Mouse (Mus musculus) liver, postnatal 0 days (tissue): ENCODE results near the gene Pofut2. TPM values are rescaled to one million over a fixed set of nuclear protein-coding genes. Genes with fewer than 3 reads are reported as not detected.

Source experiments
- ATAC-seq: fragments of 200-750 bp; cut with Nextera tagmentation; 2 replicates; pipeline ENCODE4 v1.8.0; 2017; ENCODE audit warnings: mild to moderate bottlenecking, moderate library complexity
- DNase-seq: peaks from one replicate; pipeline ENCODE4 v3.0.0-alpha.2; 2016
- H3K27ac ChIP-seq: fragments of 300-500 bp; sonication (generic); 2 replicates; pipeline ENCODE4 v1.5.1; 2014; ENCODE audit warnings: antibody characterized with exemption, moderate library complexity, mild to moderate bottlenecking, low read depth
- H3K27me3 ChIP-seq: fragments of 300-500 bp; sonication (generic); 2 replicates; pipeline ENCODE4 v1.6.1; 2014; ENCODE audit warnings: low read length, control low read depth, mixed read lengths; ENCODE audit not compliant: insufficient read depth
- H3K36me3 ChIP-seq: fragments of 300-500 bp; sonication (generic); replicated peaks from 2 replicates; pipeline ENCODE4 v1.6.1; 2014; ENCODE audit warnings: mild to moderate bottlenecking, control low read depth, low read length, moderate library complexity, mixed read lengths; ENCODE audit not compliant: insufficient read depth
- H3K4me1 ChIP-seq: fragments of 300-500 bp; sonication (generic); 2 replicates; pipeline ENCODE4 v1.6.1; 2014; ENCODE audit warnings: antibody characterized with exemption, mild to moderate bottlenecking, control low read depth; ENCODE audit not compliant: insufficient read depth
- H3K4me2 ChIP-seq: fragments of 300-500 bp; sonication (generic); 2 replicates; pipeline ENCODE4 v1.6.1; 2014; ENCODE audit warnings: low read depth, mild to moderate bottlenecking, low read length, moderate library complexity, mixed read lengths
- H3K4me3 ChIP-seq: fragments of 300-500 bp; sonication (generic); 2 replicates; pipeline ENCODE4 v1.5.1; 2014; ENCODE audit warnings: low read depth, low read length
- H3K9ac ChIP-seq: fragments of 300-500 bp; sonication (generic); replicated peaks from 2 replicates; pipeline ENCODE4 v1.6.1; 2014; ENCODE audit warnings: mild to moderate bottlenecking, moderate library complexity
- H3K9me3 ChIP-seq: fragments of 300-500 bp; sonication (generic); 2 replicates; pipeline ENCODE4 v1.6.1; 2016; ENCODE audit warnings: mild to moderate bottlenecking, control low read depth, low read length, mixed read lengths
- CTCF ChIP-seq: sonication (generic); IDR thresholded peaks from 2 replicates; pipeline ENCODE4 v1.5.1; 2016; ENCODE audit warnings: antibody characterized with exemption, low read depth
- EP300 ChIP-seq: IDR thresholded peaks from 2 replicates; pipeline ENCODE4 v1.6.1; 2016; ENCODE audit warnings: antibody characterized with exemption, low read depth, mild to moderate bottlenecking
- WGBS: fragments of 180-500 bp; shearing (Covaris S2); extraction: QIAGEN DNeasy Blood & Tissue Kit; methylation state at CpG from one replicate; pipeline ENCODE4 v1.1.7; 2014; ENCODE audit not compliant: insufficient replicate concordance; 5-methylcytosine and 5-hydroxymethylcytosine counted together
- polyA plus RNA-seq: library from polyadenylated mRNA; unstranded; fragments of >200 nt; fragmentation: Nextera tagmentation; extraction: Ambion mirVana; gene quantifications from 2 replicates; pipeline ENCODE4 v1.2.1, GENCODE M21; 2015

The Pofut2 gene
- polyA plus RNA-seq, 1 experiment from 2014 or later, result 17.2 TPM

DNA sequence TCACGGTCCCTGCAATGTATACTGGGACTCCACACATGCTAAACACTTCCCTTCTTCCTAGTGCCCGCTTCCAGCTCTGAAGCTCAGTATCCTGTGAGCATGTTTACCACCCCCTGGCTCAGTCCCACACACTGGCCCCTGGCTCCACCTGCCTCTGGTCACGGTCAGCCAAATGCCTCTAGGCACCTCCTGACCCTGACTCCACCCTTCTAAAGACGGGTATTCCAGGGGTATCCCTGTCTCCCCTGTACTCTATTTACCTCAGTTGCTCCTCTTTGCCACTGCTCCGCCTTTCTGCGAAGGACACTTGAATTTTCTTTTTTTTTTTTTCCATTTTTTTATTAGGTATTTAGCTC lies 31.7 kb upstream of the Pofut2 start:
- H3K27me3 ChIP-seq, result no peaks in the 10 kb centered on the region
- no peak for DNase-seq

DNA sequence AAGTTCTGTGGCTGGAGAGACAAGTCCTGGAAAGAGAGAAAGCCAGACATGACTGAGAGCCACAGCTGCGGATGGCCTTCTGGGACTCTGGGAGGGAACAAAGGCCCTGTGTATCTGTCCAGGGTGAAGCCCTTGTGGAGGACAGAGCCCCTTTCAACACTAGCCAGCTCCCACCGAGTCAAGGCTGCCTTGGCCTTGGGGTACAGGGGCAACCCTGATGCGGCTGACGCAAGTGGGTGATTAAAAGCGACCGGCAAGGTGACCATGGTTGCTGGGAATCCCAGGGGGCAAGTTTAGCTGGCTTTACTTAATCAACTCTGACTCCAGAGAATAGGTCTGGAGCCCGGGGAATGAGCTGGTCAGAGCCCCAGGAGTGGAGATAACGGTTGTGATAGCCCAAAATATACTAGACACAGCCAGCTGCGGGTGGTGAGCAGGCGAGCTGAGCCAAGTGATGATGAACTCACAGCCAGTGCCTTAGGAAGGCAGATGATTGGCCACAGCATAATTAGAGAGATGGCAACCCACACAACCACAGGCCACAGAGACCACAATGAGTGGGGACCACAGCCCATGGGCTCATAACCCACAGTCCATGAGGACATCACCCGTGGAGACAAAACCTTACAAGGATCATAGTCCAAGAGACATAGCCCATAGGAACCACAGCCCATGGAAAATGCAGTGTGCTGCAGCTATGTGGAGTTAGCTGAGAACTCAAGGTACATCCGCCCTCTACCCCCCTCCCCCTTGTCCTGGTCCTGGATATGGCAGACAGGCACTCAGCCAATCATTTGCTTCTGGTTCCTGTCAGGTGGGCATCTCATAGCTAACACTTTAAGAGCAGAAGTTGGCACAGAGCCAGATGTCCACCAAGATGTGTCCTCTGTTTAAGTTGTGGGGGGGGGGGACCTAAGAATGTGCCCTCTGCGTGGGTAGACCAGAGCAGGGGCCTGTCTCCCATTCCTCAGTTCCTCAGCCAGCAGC lies 29.1 kb upstream of the Pofut2 start:
- no peak overlapping the region for H3K4me2 ChIP-seq
- ATAC-seq (no peak), DNase-seq (no peak)
- no peak overlapping the region for H3K27ac ChIP-seq
- H3K4me3 ChIP-seq, result no peak overlapping the region
- WGBS, result 58% methylated on average over 13 of the region's 13 CpGs
- H3K4me1 ChIP-seq, result peaks cover 39% of the 10 kb centered on the region
- TF ChIP-seq EP300 (no peak), CTCF (no peak)
- H3K9ac ChIP-seq, result no peak overlapping the region
- no peaks in the 10 kb centered on the region for H3K27me3 ChIP-seq
- no peaks in the 10 kb centered on the region for H3K9me3 ChIP-seq
- H3K36me3 ChIP-seq, result no peaks in the 10 kb centered on the region

More for the DNA sequence above, 31.7 kb upstream of the Pofut2 start:
- Histone ChIP-seq H3K27ac (no peak overlapping the region), H3K9ac (no peak overlapping the region), H3K4me1 (peaks cover 51% of the 10 kb centered on the region), H3K4me3 (no peak overlapping the region), H3K9me3 (no peaks in the 10 kb centered on the region), H3K36me3 (no peaks in the 10 kb centered on the region), H3K4me2 (no peak overlapping the region)
- ATAC-seq, result no peak
- WGBS, result 79% methylated on average over 6 of the region's 6 CpGs
- TF ChIP-seq CTCF (no peak), EP300 (no peak)

DNA sequence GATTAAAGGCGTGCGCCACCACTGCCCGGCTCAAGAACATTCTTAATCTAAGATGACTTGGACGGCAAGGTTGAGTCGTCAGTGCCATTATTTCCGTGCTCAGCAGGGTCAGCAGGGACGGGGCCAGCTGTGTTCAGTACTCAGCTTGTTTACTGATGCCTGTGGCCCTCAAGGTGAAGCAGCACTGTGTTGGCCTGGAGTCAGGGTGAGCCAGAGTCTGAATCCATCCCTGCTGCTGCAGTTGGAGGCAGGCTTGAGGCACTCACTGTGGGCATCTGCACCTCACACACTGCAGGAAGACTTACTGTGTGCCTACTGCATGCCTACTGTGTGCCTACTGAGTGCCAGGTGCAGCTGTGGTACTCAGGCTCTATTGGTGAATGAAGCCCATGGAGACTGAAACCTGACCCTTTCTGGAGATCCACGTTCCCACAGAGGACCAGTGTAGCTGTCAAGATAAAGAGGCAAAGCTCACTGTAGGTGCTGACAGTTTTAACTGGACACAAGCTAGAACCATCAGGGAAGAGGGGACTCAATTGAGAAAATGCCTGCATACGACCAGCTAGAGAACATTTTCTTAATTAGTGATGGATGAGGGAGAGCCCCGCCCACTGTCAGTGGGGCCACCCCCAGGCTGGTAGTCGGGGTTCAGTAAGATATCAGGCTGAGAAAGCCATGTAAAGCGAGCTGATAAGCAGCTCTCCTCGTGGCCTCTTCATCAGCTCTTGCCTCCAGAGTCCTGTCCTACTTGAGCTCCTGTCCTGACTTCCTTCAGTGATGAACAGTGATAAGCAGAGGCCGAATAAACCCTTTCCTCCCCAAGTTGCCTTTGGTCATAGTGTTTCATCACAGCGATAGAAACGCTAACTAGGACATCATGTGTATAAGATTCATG lies 26.9 kb upstream of the Pofut2 start:
- no peak overlapping the region for H3K9ac ChIP-seq

DNA sequence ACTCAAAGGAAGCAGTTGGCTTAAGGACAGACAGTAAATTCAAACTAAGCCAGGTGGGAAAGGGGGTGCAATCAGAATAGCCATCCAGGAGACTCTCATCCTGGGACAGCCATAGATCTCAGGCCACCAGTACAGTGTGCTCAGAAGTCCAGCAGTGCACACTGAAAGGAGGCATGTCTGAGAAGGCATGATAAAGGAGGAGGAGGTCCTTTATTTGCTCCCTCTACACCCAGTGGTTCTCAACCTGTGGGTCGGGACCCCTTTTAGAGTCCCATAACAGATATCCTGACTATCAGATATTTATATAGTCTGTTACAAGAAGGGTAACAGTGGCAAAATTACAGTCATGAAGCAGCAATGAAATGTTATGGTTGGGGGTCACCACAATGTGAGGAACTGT lies 25.8 kb upstream of the Pofut2 start:
- no peak overlapping the region for H3K9ac ChIP-seq
- H3K4me1 ChIP-seq, result peaks cover 29% of the 10 kb centered on the region
- 55% methylated on average over 1 of the region's 1 CpGs for WGBS
- no peak overlapping the region for H3K4me2 ChIP-seq
- H3K36me3 ChIP-seq, result no peaks in the 10 kb centered on the region
- H3K9me3 ChIP-seq, result no peaks in the 10 kb centered on the region
- H3K4me3 ChIP-seq, result no peak overlapping the region
- no peak for ATAC-seq
- TF ChIP-seq EP300, result no peak
- TF ChIP-seq CTCF, result no peak
- no peaks in the 10 kb centered on the region for H3K27me3 ChIP-seq
- DNase-seq, result no peak
- H3K27ac ChIP-seq, result 0 out of 2 replicates have a peak overlapping the region, but pooled peaks have one; percentile 62

More for the DNA sequence above, 26.9 kb upstream of the Pofut2 start:
- DNase-seq (peak; percentile 68), ATAC-seq (peak; percentile 96)
- H3K4me1 ChIP-seq, result peaks cover 29% of the 10 kb centered on the region
- H3K9me3 ChIP-seq, result no peaks in the 10 kb centered on the region
- WGBS, result 42% methylated on average over 16 of the region's 16 CpGs
- H3K36me3 ChIP-seq, result no peaks in the 10 kb centered on the region
- H3K27me3 ChIP-seq, result no peaks in the 10 kb centered on the region
- peak; percentile 89 for TF ChIP-seq EP300
- TF ChIP-seq CTCF, result no peak
- 0 out of 2 replicates have a peak overlapping the region, but pooled peaks have one; percentile 8 for H3K4me3 ChIP-seq
- peak overlapping the region; percentile 63 for H3K27ac ChIP-seq
- peak overlapping the region; percentile 59 for H3K4me2 ChIP-seq

DNA sequence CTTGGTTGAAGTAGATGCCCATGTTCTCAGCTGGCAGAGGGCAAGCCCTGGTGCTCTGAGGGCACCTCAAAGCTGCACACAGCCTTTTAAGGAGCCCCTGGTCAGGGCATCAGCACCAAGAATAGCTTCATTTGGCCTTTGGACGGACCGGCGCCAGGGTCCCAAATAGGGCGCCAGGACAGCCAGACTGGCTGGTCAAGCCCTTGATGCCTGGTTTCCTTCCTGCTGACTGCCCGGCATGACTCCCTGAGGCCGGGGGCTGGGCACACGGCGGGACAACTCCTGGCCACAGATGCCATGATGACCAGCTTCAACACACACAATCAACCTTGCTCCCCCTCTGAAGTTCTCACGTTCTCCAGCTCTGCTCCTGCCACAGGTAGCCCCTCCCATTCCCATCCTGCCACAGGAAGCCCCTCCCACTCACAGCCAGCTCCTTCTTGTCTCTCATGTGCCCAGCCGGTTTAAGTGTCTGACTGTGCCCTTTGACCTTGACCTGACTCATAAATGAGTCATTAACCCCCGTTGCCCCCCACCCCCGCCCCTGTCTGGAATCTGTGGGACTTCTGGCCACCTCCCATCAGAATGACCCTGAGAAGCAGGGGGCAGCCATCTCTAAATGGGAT lies 23.9 kb upstream of the Pofut2 start:
- H3K4me2 ChIP-seq, result no peak overlapping the region
- DNase-seq, result no peak
- no peak overlapping the region for H3K9ac ChIP-seq
- WGBS, result 59% methylated on average over 12 of the region's 12 CpGs
- no peaks in the 10 kb centered on the region for H3K9me3 ChIP-seq
- peaks cover 21% of the 10 kb centered on the region for H3K4me1 ChIP-seq
- ATAC-seq, result no peak
- H3K27ac ChIP-seq, result no peak overlapping the region
- no peaks in the 10 kb centered on the region for H3K27me3 ChIP-seq
- no peak overlapping the region for H3K4me3 ChIP-seq
- TF ChIP-seq EP300 (no peak), CTCF (no peak)
- no peaks in the 10 kb centered on the region for H3K36me3 ChIP-seq
